Comparison of ENCODE assay signal across 9 mouse cellular contexts in genomic region chr13:42303180-42303929, GRCm38 (mm10). TPM values are rescaled to one million over a fixed set of nuclear protein-coding genes. Genes with fewer than 3 reads are reported as not detected.
DNase-seq lines count a peak whose midpoint lies in the region; ATAC-seq lines count a peak whose summit lies in the region.
"Had no signal": no experiment of that assay in that cellular context is flagged by ENCODE, and none has a peak within 500 bp of the region (broad histone marks: within the 10 kb centered on the region; RNA-seq: fewer than 3 reads in every experiment).

No protein-coding gene starts in this region.

- H3K9me3 ChIP-seq in hindbrain, embryonic 14.5 days (ENCODE audit: control insufficient read depth, low read length): no peaks in the 10 kb centered on the region
- no peaks in the 10 kb centered on the region for H3K9me3 ChIP-seq in lung, embryonic 15.5 days
- H3K9me3 ChIP-seq: neural tube, embryonic 12.5 days had no signal

- no peak overlapping the region for H3K9ac ChIP-seq in hindbrain, embryonic 14.5 days
- H3K9ac ChIP-seq in lung, embryonic 15.5 days: peak overlapping the region; percentile 20; the same call in 1 of the 2 replicates
- H3K9ac ChIP-seq: neural tube, embryonic 12.5 days had no signal

- H3K36me3 ChIP-seq in hindbrain, embryonic 14.5 days (replicated peaks; ENCODE audit: control insufficient read depth, insufficient read depth): no peaks in the 10 kb centered on the region
- no peaks in the 10 kb centered on the region for H3K36me3 ChIP-seq in lung, embryonic 15.5 days
- H3K36me3 ChIP-seq: neural tube, embryonic 12.5 days had no signal

- H3K4me3 ChIP-seq in hindbrain, embryonic 14.5 days (replicated peaks; ENCODE audit: low read length): peak overlapping the region; percentile 39; the same call in 1 of the 2 replicates
- H3K4me3 ChIP-seq in lung, embryonic 15.5 days: peak overlapping the region; percentile 43
- H3K4me3 ChIP-seq: neural tube, embryonic 12.5 days had no signal

- H3K27me3 ChIP-seq in hindbrain, embryonic 14.5 days (ENCODE audit: control insufficient read depth, insufficient read depth, low read length): peaks cover 37% of the 10 kb centered on the region
- peaks cover 13% of the 10 kb centered on the region; the same call in 1 of the 2 replicates for H3K27me3 ChIP-seq in lung, embryonic 15.5 days

- H3K4me1 ChIP-seq in hindbrain, embryonic 14.5 days (replicated peaks; ENCODE audit: control insufficient read depth, insufficient read depth, low read length): peaks cover 17% of the 10 kb centered on the region
- H3K4me1 ChIP-seq in lung, embryonic 15.5 days: peaks cover 39% of the 10 kb centered on the region

- peak overlapping the region; percentile 85; the same call in 1 of the 2 replicates for H3K4me2 ChIP-seq in hindbrain, embryonic 14.5 days (replicated peaks)
- peak overlapping the region; percentile 74 for H3K4me2 ChIP-seq in lung, embryonic 15.5 days

- H3K27ac ChIP-seq in hindbrain, embryonic 14.5 days: no peak overlapping the region
- H3K27ac ChIP-seq in lung, embryonic 15.5 days: 0 out of 2 replicates have a peak overlapping the region, but pooled peaks have one; percentile 9
- H3K27ac ChIP-seq: neural tube, embryonic 12.5 days had no signal

- 30% methylated on average over 11 of the region's 11 CpGs for WGBS in hindbrain, embryonic 14.5 days
- WGBS in lung, embryonic 15.5 days: 24% methylated on average over 11 of the region's 11 CpGs

- ATAC-seq in hindbrain, embryonic 14.5 days (ENCODE audit: low FRiP score): no peak
- no peak for ATAC-seq in lung, embryonic 15.5 days (ENCODE audit: borderline replicate concordance, extremely low read depth, low FRiP score, low TSS enrichment)

- peak; percentile 13 for DNase-seq in cerebellum, adult 9-11 months
- no peak for DNase-seq in cerebellum, postnatal 10 days
- peak; percentile 35 for DNase-seq in brain, adult 2 months (ENCODE audit: low read depth, low spot score)
- peak; percentile 28 for DNase-seq in hindbrain, embryonic 14.5 days (ENCODE audit: low spot score)
- DNase-seq in urinary bladder, adult 18-20 months (ENCODE audit: low spot score in 2 of 2): no peak
- DNase-seq in natural killer cell, adult 2 months (ENCODE audit: low spot score in 2 of 2): no peak
- no peak for DNase-seq in urinary bladder, postnatal 10 days (ENCODE audit: low spot score)

RNA-seq across cellular contexts. Expression of gene Edn1, which starts 2.1 kb away (rescaled TPM):
- 2.3 and 3.1 TPM in 2 replicates for polyA plus RNA-seq in hindbrain, embryonic 14.5 days (2014; fragmentation: Nextera tagmentation; extraction: Ambion mirVana)
- polyA plus RNA-seq in lung, embryonic 15.5 days (2015; fragmentation: Nextera tagmentation; extraction: Ambion mirVana): 5.6 and 7.0 TPM in 2 replicates

Comparison
In these comparisons a context has a peak if more than half of its experiments do, and no peak if none do; other contexts are left out.
1. DNase-seq: peak in cerebellum, adult 9-11 months (single experiment), brain, adult 2 months (single experiment) and hindbrain, embryonic 14.5 days (single experiment); none in cerebellum, postnatal 10 days (0 of 2), urinary bladder, adult 18-20 months (0 of 2), natural killer cell, adult 2 months (0 of 2) and urinary bladder, postnatal 10 days (single experiment).